In genomic region chr4:100776871-100777375, GRCm38 (mm10) we compare ENCODE assay signal across 8 mouse cellular contexts. TPM values are rescaled to one million over a fixed set of nuclear protein-coding genes. Genes with fewer than 3 reads are reported as not detected.
DNase-seq lines count a peak whose midpoint lies in the region; ATAC-seq and TF ChIP-seq lines count a peak whose summit lies in the region.

No protein-coding gene starts in this region.

- peak overlapping the region; percentile 98 for H3K27ac ChIP-seq in forebrain, embryonic 10.5 days
- peak overlapping the region; percentile 89 for H3K27ac ChIP-seq in heart, postnatal 0 days (ENCODE audit: low read depth)
- peak overlapping the region; percentile 93 for H3K27ac ChIP-seq in lung, embryonic 15.5 days

- H3K9ac ChIP-seq in heart, postnatal 0 days (replicated peaks; ENCODE audit: low read depth, low read length) = peak overlapping the region; percentile 80
- H3K9ac ChIP-seq in lung, embryonic 15.5 days = peak overlapping the region; percentile 87

- DNase-seq in right cerebral cortex, postnatal 14 days = peak; percentile 53
- DNase-seq in right cerebral cortex, adult 18-20 months = no peak
- DNase-seq in forebrain, embryonic 10.5 days (ENCODE audit: extremely low spot score, low spot score) = no peak
- peak; percentile 42 for DNase-seq in heart, postnatal 0 days (ENCODE audit: low spot score)
- peak; percentile 40 to 75 for DNase-seq in kidney, postnatal 36 days
- DNase-seq in right cerebral cortex, postnatal 4 days = peak; percentile 47
- no peak for DNase-seq in thymus, postnatal 0 days (ENCODE audit: low spot score)

- peak; percentile 54 for ATAC-seq in heart, postnatal 0 days (ENCODE audit: insufficient read depth, low read depth)
- ATAC-seq in lung, embryonic 15.5 days (ENCODE audit: borderline replicate concordance, extremely low read depth, low FRiP score, low TSS enrichment) = peak; percentile 69; the same call in 1 of the 2 replicates

- peak overlapping the region; percentile 96 for H3K4me3 ChIP-seq in forebrain, embryonic 10.5 days
- H3K4me3 ChIP-seq in heart, postnatal 0 days (ENCODE audit: low read depth, low read length) = peak overlapping the region; percentile 88
- H3K4me3 ChIP-seq in lung, embryonic 15.5 days = peak overlapping the region; percentile 84

- no peak for TF ChIP-seq EP300 in heart, postnatal 0 days (IDR thresholded peaks at IDR 0.05; ENCODE audit: low read depth)

- no peak for TF ChIP-seq CTCF in heart, postnatal 0 days (IDR thresholded peaks at IDR 0.05; ENCODE audit: low read depth)

- peaks cover 54% of the 10 kb centered on the region for H3K4me1 ChIP-seq in forebrain, embryonic 10.5 days
- peaks cover 28% of the 10 kb centered on the region for H3K4me1 ChIP-seq in heart, postnatal 0 days (ENCODE audit: control insufficient read depth, insufficient read depth)
- peaks cover 34% of the 10 kb centered on the region for H3K4me1 ChIP-seq in lung, embryonic 15.5 days

- peak overlapping the region; percentile 98 for H3K4me2 ChIP-seq in heart, postnatal 0 days (ENCODE audit: low read depth, low read length)
- H3K4me2 ChIP-seq in lung, embryonic 15.5 days = peak overlapping the region; percentile 90

- no peaks in the 10 kb centered on the region for H3K36me3 ChIP-seq in forebrain, embryonic 10.5 days (replicated peaks)
- no peaks in the 10 kb centered on the region for H3K36me3 ChIP-seq in heart, postnatal 0 days (replicated peaks; ENCODE audit: control insufficient read depth, insufficient read depth, low read length)
- no peaks in the 10 kb centered on the region for H3K36me3 ChIP-seq in lung, embryonic 15.5 days

- no peaks in the 10 kb centered on the region for H3K27me3 ChIP-seq in forebrain, embryonic 10.5 days (ENCODE audit: poor library complexity, severe bottlenecking)
- H3K27me3 ChIP-seq in heart, postnatal 0 days (ENCODE audit: control insufficient read depth, insufficient read depth, low read length) = no peaks in the 10 kb centered on the region
- H3K27me3 ChIP-seq in lung, embryonic 15.5 days = no peaks in the 10 kb centered on the region

- 2% methylated on average over 68 of the region's 68 CpGs for WGBS in forebrain, embryonic 10.5 days
- under 1% methylated on average over 51 of the region's 68 CpGs for WGBS in heart, postnatal 0 days
- WGBS in lung, embryonic 15.5 days = under 1% methylated on average over 55 of the region's 68 CpGs

- no peaks in the 10 kb centered on the region for H3K9me3 ChIP-seq in forebrain, embryonic 10.5 days
- 0 out of 2 replicates have a peak, but pooled peaks cover 3% of the 10 kb centered on the region for H3K9me3 ChIP-seq in heart, postnatal 0 days (replicated peaks; ENCODE audit: control insufficient read depth, low read length)
- no peaks in the 10 kb centered on the region for H3K9me3 ChIP-seq in lung, embryonic 15.5 days

RNA-seq across cellular contexts. Expression of gene Cachd1, which starts 0.4 kb away (rescaled TPM):
- polyA plus RNA-seq in forebrain, embryonic 10.5 days (2016; fragmentation: Nextera tagmentation; extraction: Ambion mirVana) = 25.5 and 26.8 TPM in 2 replicates
- 11.3 and 15.5 TPM in 2 replicates for total RNA-seq in heart, postnatal 0 days (2014; rRNA removed; ENCODE audit: low replicate concordance)
- polyA plus RNA-seq in heart, postnatal 0 days (2015; fragmentation: Nextera tagmentation; extraction: Ambion mirVana) = 2.2 and 3.1 TPM in 2 replicates
- polyA plus RNA-seq in lung, embryonic 15.5 days (2015; fragmentation: Nextera tagmentation; extraction: Ambion mirVana) = 16.1 and 19.1 TPM in 2 replicates
- 3.5 and 3.9 TPM in 2 replicates for polyA plus RNA-seq in thymus, postnatal 0 days (2015; fragmentation: Nextera tagmentation; extraction: Ambion mirVana)

Comparison
In these comparisons a context has a peak if more than half of its experiments do, and no peak if none do; other contexts are left out.
1. DNase-seq: peak in right cerebral cortex, postnatal 14 days (single experiment), heart, postnatal 0 days (single experiment), kidney, postnatal 36 days (2 of 2) and right cerebral cortex, postnatal 4 days (single experiment); none in right cerebral cortex, adult 18-20 months (single experiment), forebrain, embryonic 10.5 days (single experiment) and thymus, postnatal 0 days (single experiment).
2. Peak in every context shown above with its lines, with median percentiles within 50 percentile points of each other: H3K27ac ChIP-seq and H3K4me3 ChIP-seq.